Mouse (Mus musculus) stomach, embryonic 14.5 days (tissue): ENCODE measurements around the gene Smcr8. TPM values are rescaled to one million over a fixed set of nuclear protein-coding genes. Genes with fewer than 3 reads are reported as not detected.

Experiments used
- ATAC-seq: fragments of 200-750 bp; cut with Nextera tagmentation; 2 replicates; pipeline ENCODE4 v1.8.0; 2017; ENCODE audit warnings: low read depth, moderate TSS enrichment; ENCODE audit not compliant: insufficient number of reproducible peaks, insufficient read depth, low FRiP score
- H3K27ac ChIP-seq: fragments of 300-500 bp; sonication (generic); 2 replicates; pipeline ENCODE4 v1.5.1; 2014; ENCODE audit warnings: mild to moderate bottlenecking, low read length, moderate library complexity, mixed read lengths
- H3K27me3 ChIP-seq: fragments of 300-500 bp; sonication (generic); 2 replicates; pipeline ENCODE4 v1.6.1; 2014; ENCODE audit warnings: low read length, control low read depth, mixed read lengths; ENCODE audit not compliant: control insufficient read depth, insufficient read depth
- H3K36me3 ChIP-seq: fragments of 300-500 bp; sonication (generic); 2 replicates; pipeline ENCODE4 v1.6.1; 2014; ENCODE audit warnings: mild to moderate bottlenecking, control low read depth, low read length, moderate library complexity, mixed read lengths; ENCODE audit not compliant: control insufficient read depth, insufficient read depth
- H3K4me1 ChIP-seq: fragments of 300-500 bp; sonication (generic); 2 replicates; pipeline ENCODE4 v1.6.1; 2014; ENCODE audit warnings: low read length, control low read depth, mixed read lengths; ENCODE audit not compliant: control insufficient read depth, insufficient read depth
- H3K4me2 ChIP-seq: fragments of 300-500 bp; sonication (generic); replicated peaks from 2 replicates; pipeline ENCODE4 v1.6.1; 2014; ENCODE audit warnings: low read depth, low read length, control low read depth
- H3K4me3 ChIP-seq: fragments of 300-500 bp; sonication (generic); 2 replicates; pipeline ENCODE4 v1.5.1; 2014; ENCODE audit warnings: low read depth, low read length, control low read depth
- H3K9ac ChIP-seq: fragments of 300-500 bp; sonication (generic); replicated peaks from 2 replicates; pipeline ENCODE4 v1.6.1; 2014; ENCODE audit warnings: low read depth, mild to moderate bottlenecking, control low read depth, low read length, moderate library complexity, mixed read lengths
- H3K9me3 ChIP-seq: fragments of 300-500 bp; sonication (generic); 2 replicates; pipeline ENCODE4 v1.6.1; 2016; ENCODE audit warnings: low read depth, low read length, control low read depth; ENCODE audit not compliant: control insufficient read depth
- WGBS: fragments of 180-500 bp; shearing (Covaris S2); extraction: QIAGEN DNeasy Blood & Tissue Kit; methylation state at CpG from one replicate; pipeline ENCODE4 v1.1.7; 2014; 5-methylcytosine and 5-hydroxymethylcytosine counted together
- polyA plus RNA-seq: library from polyadenylated mRNA; unstranded; fragments of >200 nt; fragmentation: Nextera tagmentation; extraction: Ambion mirVana; gene quantifications from 2 replicates; pipeline ENCODE4 v1.2.1, GENCODE M21; 2014

Gene Smcr8
- polyA plus RNA-seq = 7.0 and 7.8 TPM in 2 replicates

- no peaks in the 10 kb centered on the region for H3K27me3 ChIP-seq
- peak within 1 kb of the TSS; percentile 89 for H3K4me2 ChIP-seq
- peak; percentile 97 for ATAC-seq
- H3K4me1 ChIP-seq = peaks cover 53% of the 10 kb centered on the region
- peak within 1 kb of the TSS; percentile 66 for H3K4me3 ChIP-seq
- H3K9me3 ChIP-seq = no peaks in the 10 kb centered on the region
- peak within 1 kb of the TSS; percentile 53 for H3K27ac ChIP-seq
- peak within 1 kb of the TSS; percentile 51 for H3K9ac ChIP-seq
- H3K36me3 ChIP-seq = peaks cover 4% of the 10 kb centered on the region; the same call in 1 of the 2 replicates
- under 1% methylated on average over 62 of the region's 62 CpGs for WGBS
Observed at GRCm38 (mm10) chr11:60776829-60777740, at the start of gene Smcr8, which contains the start of gene Top3a. TSS of gene Smcr8 (plus strand) at chr11:60777524. TSS of gene Top3a (minus strand) at chr11:60777365.

GRCm38 (mm10) chr11:60728260-60728761 is 49.0 kb upstream of the Smcr8 start, which contains the start of gene Mief2:
TSS of gene Mief2 (plus strand) at chr11:60728398.
- H3K4me3 ChIP-seq = peak within 1 kb of the TSS; percentile 87
- H3K4me2 ChIP-seq = peak within 1 kb of the TSS; percentile 66
- H3K4me1 ChIP-seq = peaks cover 17% of the 10 kb centered on the region; the same call in 1 of the 2 replicates
- under 1% methylated on average over 44 of the region's 44 CpGs for WGBS
- peak within 1 kb of the TSS; percentile 87; the same call in 1 of the 2 replicates for H3K9ac ChIP-seq
- H3K36me3 ChIP-seq = peaks cover 8% of the 10 kb centered on the region
- H3K27me3 ChIP-seq = no peaks in the 10 kb centered on the region
- no peaks in the 10 kb centered on the region for H3K9me3 ChIP-seq
- peak; percentile 92 for ATAC-seq
- H3K27ac ChIP-seq = peak within 1 kb of the TSS; percentile 89

GRCm38 (mm10) chr11:60729217-60729641 is 48.1 kb upstream of the Smcr8 start:
- 60% methylated on average over 6 of the region's 6 CpGs for WGBS
- H3K36me3 ChIP-seq = peaks cover 4% of the 10 kb centered on the region
- no peak overlapping the region for H3K27ac ChIP-seq
- no peak for ATAC-seq
- peaks cover 17% of the 10 kb centered on the region; the same call in 1 of the 2 replicates for H3K4me1 ChIP-seq
- H3K9me3 ChIP-seq = no peaks in the 10 kb centered on the region
- peak overlapping the region; percentile 66 for H3K4me2 ChIP-seq
- H3K27me3 ChIP-seq = no peaks in the 10 kb centered on the region
- peak overlapping the region; percentile 87; the same call in 1 of the 2 replicates for H3K4me3 ChIP-seq
- no peak overlapping the region for H3K9ac ChIP-seq

GRCm38 (mm10) chr11:60730169-60730568 is 47.2 kb upstream of the Smcr8 start:
- Histone ChIP-seq H3K4me2 (no peak overlapping the region), H3K9ac (no peak overlapping the region), H3K27me3 (no peaks in the 10 kb centered on the region), H3K4me1 (peaks cover 17% of the 10 kb centered on the region; the same call in 1 of the 2 replicates), H3K4me3 (no peak overlapping the region), H3K9me3 (no peaks in the 10 kb centered on the region), H3K36me3 (peaks cover 3% of the 10 kb centered on the region; the same call in 1 of the 2 replicates), H3K27ac (no peak overlapping the region)
- no peak for ATAC-seq
- 82% methylated on average over 9 of the region's 9 CpGs for WGBS

- Histone ChIP-seq H3K4me3 (no peak overlapping the region), H3K36me3 (peaks cover 3% of the 10 kb centered on the region; the same call in 1 of the 2 replicates), H3K9me3 (no peaks in the 10 kb centered on the region), H3K27ac (no peak overlapping the region), H3K9ac (no peak overlapping the region), H3K4me1 (peaks cover 15% of the 10 kb centered on the region; the same call in 1 of the 2 replicates), H3K4me2 (no peak overlapping the region), H3K27me3 (no peaks in the 10 kb centered on the region)
- 90% methylated on average over 14 of the region's 14 CpGs for WGBS
- no peak for ATAC-seq
Observed at GRCm38 (mm10) chr11:60731251-60731650, 46.1 kb upstream of the Smcr8 start.

- H3K27me3 ChIP-seq = no peaks in the 10 kb centered on the region
- WGBS = 70% methylated on average over 2 of the region's 2 CpGs
- H3K9me3 ChIP-seq = no peaks in the 10 kb centered on the region
- H3K4me3 ChIP-seq = no peak overlapping the region
- H3K27ac ChIP-seq = no peak overlapping the region
- H3K36me3 ChIP-seq = peaks cover 3% of the 10 kb centered on the region; the same call in 1 of the 2 replicates
- H3K4me1 ChIP-seq = peaks cover 3% of the 10 kb centered on the region; the same call in 1 of the 2 replicates
- no peak overlapping the region for H3K4me2 ChIP-seq
- no peak for ATAC-seq
- H3K9ac ChIP-seq = no peak overlapping the region
Observed at GRCm38 (mm10) chr11:60734206-60734605, 43.1 kb upstream of the Smcr8 start.

GRCm38 (mm10) chr11:60735191-60735590 is 42.1 kb upstream of the Smcr8 start:
- 71% methylated on average over 5 of the region's 5 CpGs for WGBS
- Histone ChIP-seq H3K9me3 (no peaks in the 10 kb centered on the region), H3K4me2 (no peak overlapping the region), H3K4me3 (no peak overlapping the region), H3K4me1 (no peaks in the 10 kb centered on the region), H3K27ac (no peak overlapping the region), H3K9ac (no peak overlapping the region), H3K27me3 (no peaks in the 10 kb centered on the region), H3K36me3 (peaks cover 3% of the 10 kb centered on the region; the same call in 1 of the 2 replicates)
- no peak for ATAC-seq

- no peaks in the 10 kb centered on the region; the same call in 1 of the 2 replicates for H3K36me3 ChIP-seq
- no peaks in the 10 kb centered on the region for H3K4me1 ChIP-seq
- H3K27ac ChIP-seq = no peak overlapping the region
- H3K4me2 ChIP-seq = no peak overlapping the region
- 80% methylated on average over 3 of the region's 3 CpGs for WGBS
- H3K9ac ChIP-seq = no peak overlapping the region
- H3K9me3 ChIP-seq = no peaks in the 10 kb centered on the region
- ATAC-seq = no peak
- H3K4me3 ChIP-seq = no peak overlapping the region
- no peaks in the 10 kb centered on the region for H3K27me3 ChIP-seq
Observed at GRCm38 (mm10) chr11:60736491-60736890, 40.8 kb upstream of the Smcr8 start.
